Mouse (Mus musculus) forebrain, postnatal 0 days (tissue): Measurements from ENCODE around the gene Rab21. TPM values are rescaled to one million over a fixed set of nuclear protein-coding genes. Genes with fewer than 3 reads are reported as not detected.
A peak's percentile ranks its signal among the peaks of the same experiment; 100 is the strongest.

ENCODE experiments used
- ATAC-seq: fragments of 200-750 bp; cut with Nextera tagmentation; 2 replicates; pipeline ENCODE4 v1.8.0; 2017; ENCODE audit warnings: mild to moderate bottlenecking, moderate library complexity
- DNase-seq: peaks from one replicate; pipeline ENCODE4 v3.0.0-alpha.2; 2015
- H3K27ac ChIP-seq: fragments of 300-500 bp; sonication (generic); 2 replicates; pipeline ENCODE4 v1.5.1; 2014; ENCODE audit warnings: low read depth, mild to moderate bottlenecking, antibody characterized with exemption, low read length, moderate library complexity, mixed read lengths
- H3K27me3 ChIP-seq: fragments of 300-500 bp; sonication (generic); 2 replicates; pipeline ENCODE4 v1.6.1; 2014; ENCODE audit warnings: mild to moderate bottlenecking, low read length, mixed read lengths; ENCODE audit not compliant: insufficient read depth
- H3K36me3 ChIP-seq: fragments of 300-500 bp; sonication (generic); 2 replicates; pipeline ENCODE4 v1.6.1; 2014; ENCODE audit warnings: mild to moderate bottlenecking, moderate library complexity; ENCODE audit not compliant: insufficient read depth
- H3K4me1 ChIP-seq: fragments of 300-500 bp; sonication (generic); 2 replicates; pipeline ENCODE4 v1.6.1; 2014; ENCODE audit warnings: antibody characterized with exemption; ENCODE audit not compliant: insufficient read depth
- H3K4me2 ChIP-seq: fragments of 300-500 bp; sonication (generic); 2 replicates; pipeline ENCODE4 v1.6.1; 2014; ENCODE audit warnings: low read depth, mild to moderate bottlenecking, moderate library complexity
- H3K4me3 ChIP-seq: fragments of 300-500 bp; sonication (generic); 2 replicates; pipeline ENCODE4 v1.5.1; 2014; ENCODE audit warnings: low read depth, low read length, mixed read lengths
- H3K9ac ChIP-seq: fragments of 300-500 bp; sonication (generic); 2 replicates; pipeline ENCODE4 v1.6.1; 2014; ENCODE audit warnings: mild to moderate bottlenecking
- H3K9me3 ChIP-seq: fragments of 300-500 bp; sonication (generic); 2 replicates; pipeline ENCODE4 v1.6.1; 2016; ENCODE audit warnings: low read length
- CTCF ChIP-seq: sonication (generic); IDR thresholded peaks from 2 replicates; pipeline ENCODE4 v1.5.1; 2016; ENCODE audit warnings: antibody characterized with exemption, control low read depth, low read depth
- WGBS: fragments of 180-500 bp; shearing (Covaris S2); extraction: QIAGEN DNeasy Blood & Tissue Kit; methylation state at CpG from one replicate; pipeline ENCODE4 v1.1.7; 2014; 5-methylcytosine and 5-hydroxymethylcytosine counted together
- polyA plus RNA-seq: library from polyadenylated mRNA; unstranded; fragments of >200 nt; fragmentation: Nextera tagmentation; extraction: Ambion mirVana; gene quantifications from 2 replicates; pipeline ENCODE4 v1.2.1, GENCODE M21; 2015
- total RNA-seq: library from RNA; depleted of rRNA; stranded (reverse); fragments of >200 nt; gene quantifications from 2 replicates; pipeline ENCODE4 v1.2.3, GENCODE M21; 2014; rRNA removed

The Rab21 gene
- total RNA-seq (31.2 and 34.7 TPM in 2 replicates), polyA plus RNA-seq (10.7 and 14.8 TPM in 2 replicates)

- TF ChIP-seq CTCF, result no peak; the same call in 1 of the 2 replicates
- ATAC-seq, result peak; percentile 96
- Histone ChIP-seq H3K27ac (peak within 1 kb of the TSS; percentile 99), H3K4me1 (peaks cover 14% of the 10 kb centered on the region), H3K9ac (peak within 1 kb of the TSS; percentile 97), H3K27me3 (no peaks in the 10 kb centered on the region), H3K36me3 (no peaks in the 10 kb centered on the region), H3K4me2 (peak within 1 kb of the TSS; percentile 62), H3K9me3 (no peaks in the 10 kb centered on the region), H3K4me3 (peak within 1 kb of the TSS; percentile 97)
- 2% methylated on average over 47 of the region's 48 CpGs for WGBS
- DNase-seq, result peak; percentile 96
Measured at GRCm38 (mm10) chr10:115315473-115316171, at the start of gene Rab21. Gene Rab21, minus strand, starts transcription at chr10:115315594.

DNA sequence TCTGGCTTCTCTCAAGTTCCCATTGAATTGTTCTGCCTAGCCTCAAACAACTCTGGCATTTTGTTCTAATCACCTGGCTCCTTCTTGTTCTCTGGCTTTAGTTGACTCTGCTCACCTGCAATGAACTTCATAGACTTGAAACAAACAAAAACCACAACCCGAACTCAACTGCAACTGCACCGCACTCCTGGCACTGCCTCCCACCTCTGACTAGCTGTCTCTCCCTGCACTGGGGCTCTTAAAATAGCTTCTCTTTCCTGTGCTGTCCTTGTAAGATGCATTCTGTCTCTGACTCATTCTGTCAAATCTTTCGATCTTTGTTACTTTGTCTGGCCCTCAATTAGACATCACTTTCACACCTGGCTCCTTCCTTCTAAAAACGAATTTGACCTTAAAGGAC lies 47.8 kb upstream of the Rab21 start:
- H3K4me3 ChIP-seq, result peak overlapping the region; percentile 71; the same call in 1 of the 2 replicates

DNA sequence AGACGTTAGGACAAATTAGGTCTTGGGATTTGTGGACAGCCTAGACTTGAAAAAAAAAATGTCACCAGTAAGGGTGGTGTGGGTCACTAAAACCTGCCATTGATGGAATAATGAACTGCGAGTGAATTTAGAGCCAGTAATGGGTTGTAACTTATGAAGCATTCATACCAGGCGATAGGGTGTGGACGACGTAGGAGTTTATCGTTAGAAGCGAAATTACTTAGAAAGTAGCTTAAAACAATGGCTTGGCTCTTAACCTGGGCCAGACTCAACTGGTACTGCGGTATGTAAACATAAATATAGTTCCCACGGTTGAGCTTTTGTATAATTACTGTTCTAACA lies 47.2 kb upstream of the Rab21 start:
- no peak for DNase-seq
- peak; percentile 32 for ATAC-seq

More for the DNA sequence above, 47.8 kb upstream of the Rab21 start:
- no peaks in the 10 kb centered on the region for H3K36me3 ChIP-seq
- peak overlapping the region; percentile 66 for H3K4me2 ChIP-seq
- H3K9ac ChIP-seq, result 0 out of 2 replicates have a peak overlapping the region, but pooled peaks have one; percentile 73
- H3K27me3 ChIP-seq, result no peaks in the 10 kb centered on the region
- DNase-seq (no peak), ATAC-seq (no peak)
- no peaks in the 10 kb centered on the region for H3K9me3 ChIP-seq
- H3K27ac ChIP-seq, result no peak overlapping the region
- WGBS, result 84% methylated on average over 4 of the region's 4 CpGs
- TF ChIP-seq CTCF, result no peak
- H3K4me1 ChIP-seq, result peaks cover 12% of the 10 kb centered on the region

GRCm38 (mm10) chr10:115361840-115362622 lies 46.6 kb upstream of the Rab21 start, which contains the start of gene Tmem19:
Gene Tmem19, minus strand, starts transcription at chr10:115362501.
- peak; percentile 37; the same call in 1 of the 2 replicates for TF ChIP-seq CTCF
- Histone ChIP-seq H3K9me3 (no peaks in the 10 kb centered on the region), H3K4me3 (peak within 1 kb of the TSS; percentile 71), H3K4me1 (peaks cover 12% of the 10 kb centered on the region), H3K27me3 (no peaks in the 10 kb centered on the region), H3K27ac (peak within 1 kb of the TSS; percentile 97), H3K36me3 (no peaks in the 10 kb centered on the region; the same call in 1 of the 2 replicates), H3K4me2 (peak within 1 kb of the TSS; percentile 66), H3K9ac (peak within 1 kb of the TSS; percentile 73)
- ATAC-seq (peak; percentile 98), DNase-seq (peak; percentile 97)
- WGBS, result under 1% methylated on average over 51 of the region's 58 CpGs

More for the DNA sequence above, 47.2 kb upstream of the Rab21 start:
- Histone ChIP-seq H3K4me3 (peak overlapping the region; percentile 71), H3K4me2 (peak overlapping the region; percentile 66), H3K27me3 (no peaks in the 10 kb centered on the region), H3K9ac (peak overlapping the region; percentile 73), H3K4me1 (peaks cover 12% of the 10 kb centered on the region), H3K36me3 (no peaks in the 10 kb centered on the region), H3K9me3 (no peaks in the 10 kb centered on the region), H3K27ac (peak overlapping the region; percentile 97)
- no peak for TF ChIP-seq CTCF
- WGBS, result 7% methylated on average over 9 of the region's 9 CpGs

GRCm38 (mm10) chr10:115359066-115359465 lies 43.7 kb upstream of the Rab21 start:
- ATAC-seq (no peak), DNase-seq (no peak)
- 91% methylated on average over 7 of the region's 7 CpGs for WGBS
- Histone ChIP-seq H3K4me2 (no peak overlapping the region), H3K9ac (no peak overlapping the region), H3K36me3 (peaks cover 10% of the 10 kb centered on the region; the same call in 1 of the 2 replicates), H3K9me3 (no peaks in the 10 kb centered on the region), H3K4me3 (no peak overlapping the region), H3K27me3 (no peaks in the 10 kb centered on the region), H3K27ac (no peak overlapping the region), H3K4me1 (peaks cover 12% of the 10 kb centered on the region)
- TF ChIP-seq CTCF, result no peak

DNA sequence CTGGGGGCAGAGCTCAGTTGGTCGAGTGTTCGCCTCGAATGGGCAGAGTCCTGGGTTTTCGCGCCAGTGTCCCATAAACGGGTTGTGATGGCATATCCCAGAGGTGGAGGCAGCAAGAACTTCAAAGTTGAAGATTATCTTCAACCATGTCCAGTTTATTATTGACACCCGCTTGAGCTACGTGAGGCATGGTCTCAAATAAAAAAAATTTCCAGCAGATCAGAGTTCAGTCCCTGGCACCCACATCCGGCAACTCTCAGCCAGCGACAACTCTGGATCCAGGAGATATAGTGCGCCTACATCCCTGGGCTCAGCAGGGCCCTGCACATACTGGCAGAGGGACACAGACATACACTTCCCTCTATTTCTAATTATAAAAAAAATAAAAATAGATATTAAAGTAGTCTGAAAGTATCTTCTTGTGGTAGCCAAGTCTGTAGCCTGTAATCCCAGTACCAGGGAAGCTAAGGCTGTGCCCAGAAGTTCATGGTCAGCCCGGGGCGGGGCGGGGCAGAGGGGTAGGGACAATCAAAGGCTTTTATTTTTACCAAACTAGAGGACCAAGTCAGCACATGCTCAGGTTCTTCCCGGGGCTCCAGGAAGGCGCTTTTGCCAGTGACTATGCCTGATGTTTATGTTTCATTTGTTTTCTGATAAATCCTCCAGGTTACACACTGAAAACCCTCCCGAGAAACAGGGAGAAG lies 43.0 kb upstream of the Rab21 start:
- H3K9ac ChIP-seq, result no peak overlapping the region
- DNase-seq (no peak), ATAC-seq (no peak)
- peaks cover 10% of the 10 kb centered on the region; the same call in 1 of the 2 replicates for H3K36me3 ChIP-seq
- no peak overlapping the region for H3K4me2 ChIP-seq
- no peak for TF ChIP-seq CTCF
- no peak overlapping the region for H3K27ac ChIP-seq
- peaks cover 12% of the 10 kb centered on the region for H3K4me1 ChIP-seq
- 95% methylated on average over 17 of the region's 17 CpGs for WGBS
- no peak overlapping the region for H3K4me3 ChIP-seq
- no peaks in the 10 kb centered on the region for H3K27me3 ChIP-seq
- H3K9me3 ChIP-seq, result no peaks in the 10 kb centered on the region
